Mouse (Mus musculus): ENCODE data around the gene Copb1. TPM values are rescaled to one million over a fixed set of nuclear protein-coding genes. Genes with fewer than 3 reads are reported as not detected.
"Not testable (repeated sequence)": the region's sequence is repeated elsewhere in the genome, so short reads cannot be mapped to it uniquely, and the experiment has no call there.

Copb1 gene
- total RNA-seq, 2 experiments from 2014 or later: 6.4 to 44.9 TPM

GRCm38 (mm10) chr7:114231857-114232256 lies 22.7 kb downstream of the Copb1 start:
- ATAC-seq (replicated peaks; ENCODE audit: low FRiP score, poor library complexity, severe bottlenecking): no peak

GRCm38 (mm10) chr7:114226521-114226920 lies 28.0 kb downstream of the Copb1 start:
- no peak for ATAC-seq (replicated peaks; ENCODE audit: low FRiP score, poor library complexity, severe bottlenecking)

- no peak for ATAC-seq (replicated peaks; ENCODE audit: low FRiP score, poor library complexity, severe bottlenecking)
Measured at GRCm38 (mm10) chr7:114220433-114220832, 34.1 kb downstream of the Copb1 start.

GRCm38 (mm10) chr7:114216908-114217307 lies 37.6 kb downstream of the Copb1 start:
- no peak for ATAC-seq (replicated peaks; ENCODE audit: low FRiP score, poor library complexity, severe bottlenecking)

- no peak for ATAC-seq (replicated peaks; ENCODE audit: low FRiP score, poor library complexity, severe bottlenecking)
Measured at GRCm38 (mm10) chr7:114214385-114214784, 40.1 kb downstream of the Copb1 start.

- ATAC-seq (replicated peaks; ENCODE audit: low FRiP score, poor library complexity, severe bottlenecking): no peak
Measured at GRCm38 (mm10) chr7:114213537-114213936, 41.0 kb downstream of the Copb1 start.

- no peak for ATAC-seq (replicated peaks; ENCODE audit: low FRiP score, poor library complexity, severe bottlenecking)
Measured at GRCm38 (mm10) chr7:114210618-114211017, 43.9 kb downstream of the Copb1 start.

GRCm38 (mm10) chr7:114209841-114210240 lies 44.7 kb downstream of the Copb1 start:
- no peak for ATAC-seq (replicated peaks; ENCODE audit: low FRiP score, poor library complexity, severe bottlenecking)

- ATAC-seq (replicated peaks; ENCODE audit: low FRiP score, poor library complexity, severe bottlenecking): no peak
Measured at GRCm38 (mm10) chr7:114203491-114204359, 50.8 kb downstream of the Copb1 start.

GRCm38 (mm10) chr7:114202972-114203404 lies 51.5 kb downstream of the Copb1 start:
- no peak for ATAC-seq (replicated peaks; ENCODE audit: low FRiP score, poor library complexity, severe bottlenecking)

- no peak for ATAC-seq (replicated peaks; ENCODE audit: low FRiP score, poor library complexity, severe bottlenecking)
Measured at GRCm38 (mm10) chr7:114200651-114201050, 53.9 kb downstream of the Copb1 start.

- no peak for ATAC-seq (replicated peaks; ENCODE audit: low FRiP score, poor library complexity, severe bottlenecking)
Measured at GRCm38 (mm10) chr7:114199428-114200110, 54.9 kb downstream of the Copb1 start.

- ATAC-seq (replicated peaks; ENCODE audit: low FRiP score, poor library complexity, severe bottlenecking): no peak
Measured at GRCm38 (mm10) chr7:114198252-114198651, 56.3 kb downstream of the Copb1 start.

GRCm38 (mm10) chr7:114196588-114196987 lies 57.9 kb downstream of the Copb1 start:
- not testable (repeated sequence) for ATAC-seq (replicated peaks; ENCODE audit: low FRiP score, poor library complexity, severe bottlenecking)

- not testable (repeated sequence) for ATAC-seq (replicated peaks; ENCODE audit: low FRiP score, poor library complexity, severe bottlenecking)
Measured at GRCm38 (mm10) chr7:114194788-114195187, 59.7 kb downstream of the Copb1 start.

GRCm38 (mm10) chr7:114194224-114194623 lies 60.3 kb downstream of the Copb1 start:
- no peak for ATAC-seq (replicated peaks; ENCODE audit: low FRiP score, poor library complexity, severe bottlenecking)

GRCm38 (mm10) chr7:114193284-114194067 lies 61.0 kb downstream of the Copb1 start:
- no peak for ATAC-seq (replicated peaks; ENCODE audit: low FRiP score, poor library complexity, severe bottlenecking)

GRCm38 (mm10) chr7:114192581-114192980 lies 61.9 kb downstream of the Copb1 start:
- ATAC-seq (replicated peaks; ENCODE audit: low FRiP score, poor library complexity, severe bottlenecking): no peak

- ATAC-seq (replicated peaks; ENCODE audit: low FRiP score, poor library complexity, severe bottlenecking): no peak
Measured at GRCm38 (mm10) chr7:114183416-114183815, 71.1 kb downstream of the Copb1 start.

- ATAC-seq (replicated peaks; ENCODE audit: low FRiP score, poor library complexity, severe bottlenecking): no peak
Measured at GRCm38 (mm10) chr7:114182708-114183107, 71.8 kb downstream of the Copb1 start.

Data from erythroid progenitor cell, adult 5-6 weeks (primary cell).